Mouse (Mus musculus): ENCODE results near the gene Spg7.

- no peak for TF ChIP-seq CTCF (IDR thresholded peaks at IDR 0.05; ENCODE audit: extremely low read depth, insufficient read depth, low read length)
- TF ChIP-seq POLR2A (IDR thresholded peaks at IDR 0.05; ENCODE audit: extremely low read depth, insufficient read depth, low read length) = no peak
Observed at GRCm38 (mm10) chr8:123015074-123015473, 47.7 kb upstream of the Spg7 start.
